Mouse (Mus musculus) lung, embryonic 14.5 days (tissue): ENCODE results near the gene Myocos. TPM values are rescaled to one million over a fixed set of nuclear protein-coding genes. Genes with fewer than 3 reads are reported as not detected.
A peak's percentile ranks its signal among the peaks of the same experiment; 100 is the strongest.

Experiments used
- ATAC-seq: fragments of 200-750 bp; cut with Nextera tagmentation; 2 replicates; pipeline ENCODE4 v1.8.0; 2017; ENCODE audit warnings: mild to moderate bottlenecking, moderate TSS enrichment, moderate library complexity; ENCODE audit not compliant: insufficient read depth
- DNase-seq: peaks from one replicate; pipeline ENCODE4 v3.0.0-alpha.2; 2015
- H3K27ac ChIP-seq: fragments of 300-500 bp; sonication (generic); 2 replicates; pipeline ENCODE4 v1.5.1; 2014; ENCODE audit warnings: low read depth, mild to moderate bottlenecking, moderate library complexity
- H3K27me3 ChIP-seq: fragments of 300-500 bp; sonication (generic); 2 replicates; pipeline ENCODE4 v1.6.1; 2014; ENCODE audit warnings: low read length, control low read depth; ENCODE audit not compliant: insufficient read depth
- H3K36me3 ChIP-seq: fragments of 300-500 bp; sonication (generic); 2 replicates; pipeline ENCODE4 v1.6.1; 2014; ENCODE audit warnings: control low read depth; ENCODE audit not compliant: insufficient read depth
- H3K4me1 ChIP-seq: fragments of 300-500 bp; sonication (generic); 2 replicates; pipeline ENCODE4 v1.6.1; 2014; ENCODE audit warnings: antibody characterized with exemption, control low read depth; ENCODE audit not compliant: insufficient read depth
- H3K4me2 ChIP-seq: fragments of 300-500 bp; sonication (generic); 2 replicates; pipeline ENCODE4 v1.6.1; 2014; ENCODE audit warnings: mild to moderate bottlenecking
- H3K4me3 ChIP-seq: fragments of 300-500 bp; sonication (generic); 2 replicates; pipeline ENCODE4 v1.5.1; 2014; ENCODE audit warnings: low read depth, low read length
- H3K9ac ChIP-seq: fragments of 300-500 bp; sonication (generic); 2 replicates; pipeline ENCODE4 v1.6.1; 2014
- H3K9me3 ChIP-seq: fragments of 300-500 bp; sonication (generic); 2 replicates; pipeline ENCODE4 v1.6.1; 2016; ENCODE audit warnings: low read depth, low read length, control low read depth
- CTCF ChIP-seq: IDR thresholded peaks from 2 replicates; pipeline ENCODE4 v1.5.1; 2016; ENCODE audit warnings: antibody characterized with exemption, low read depth
- WGBS: fragments of 180-500 bp; shearing (Covaris S2); extraction: QIAGEN DNeasy Blood & Tissue Kit; methylation state at CpG from one replicate; pipeline ENCODE4 v1.1.7; 2014; 5-methylcytosine and 5-hydroxymethylcytosine counted together
- polyA plus RNA-seq: library from polyadenylated mRNA; unstranded; fragments of >200 nt; fragmentation: Nextera tagmentation; extraction: Ambion mirVana; gene quantifications from 2 replicates; pipeline ENCODE4 v1.2.1, GENCODE M21; 2014

Gene Myocos
- polyA plus RNA-seq, 1 experiment from 2014 or later, result not detected

DNA sequence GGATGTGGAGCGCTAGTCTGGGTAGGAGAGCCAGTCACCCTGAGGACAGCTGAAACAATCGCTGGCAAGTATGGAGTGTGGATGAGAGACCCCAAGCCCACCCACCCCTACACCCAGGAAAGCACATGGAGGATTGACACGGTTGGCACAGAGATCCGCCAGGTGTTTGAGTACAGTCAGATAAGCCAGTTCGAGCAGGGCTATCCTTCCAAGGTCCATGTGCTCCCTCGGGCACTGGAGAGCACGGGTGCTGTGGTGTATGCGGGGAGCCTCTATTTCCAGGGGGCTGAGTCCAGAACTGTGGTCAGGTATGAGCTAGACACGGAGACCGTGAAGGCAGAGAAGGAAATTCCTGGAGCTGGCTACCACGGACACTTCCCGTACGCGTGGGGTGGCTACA lies 9.6 kb downstream of the Myocos start:
- H3K4me3 ChIP-seq, result no peak overlapping the region
- no peak for TF ChIP-seq CTCF
- no peaks in the 10 kb centered on the region for H3K27me3 ChIP-seq
- no peak overlapping the region for H3K9ac ChIP-seq
- ATAC-seq, result no peak
- no peak overlapping the region for H3K4me2 ChIP-seq
- H3K9me3 ChIP-seq, result no peaks in the 10 kb centered on the region
- WGBS, result 85% methylated on average over 14 of the region's 14 CpGs
- DNase-seq, result no peak
- H3K27ac ChIP-seq, result no peak overlapping the region
- no peaks in the 10 kb centered on the region for H3K4me1 ChIP-seq
- no peaks in the 10 kb centered on the region for H3K36me3 ChIP-seq

DNA sequence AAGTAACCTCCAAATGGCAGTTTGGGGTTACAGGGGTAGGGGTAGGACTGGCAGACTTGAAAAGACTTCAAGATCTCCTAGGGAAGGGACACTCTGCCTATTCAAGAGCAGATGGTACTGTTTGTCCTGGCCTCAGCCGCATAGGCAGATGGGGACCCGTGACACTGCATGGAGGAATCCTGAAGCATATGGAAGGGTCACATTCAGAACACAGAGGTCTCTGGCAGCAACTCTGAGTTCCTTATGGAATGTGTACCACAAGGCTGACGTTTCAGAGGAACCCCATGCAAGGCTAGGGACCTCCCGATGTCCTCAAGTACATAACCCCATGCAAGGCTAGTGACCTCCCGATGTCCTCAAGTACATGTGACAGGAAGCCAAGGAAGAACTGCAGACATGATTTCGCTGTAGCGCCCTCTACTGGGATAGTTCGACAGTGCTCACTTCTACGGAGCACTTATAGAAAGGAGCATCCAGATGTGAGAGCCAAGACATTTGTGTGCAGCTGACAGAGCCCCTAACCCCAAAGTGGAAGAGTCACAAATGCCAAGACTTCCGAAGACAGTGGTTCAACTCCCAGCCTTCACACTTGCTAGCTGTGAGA lies 11.8 kb downstream of the Myocos start:
- ATAC-seq (no peak), DNase-seq (no peak)
- H3K27me3 ChIP-seq, result no peaks in the 10 kb centered on the region
- H3K9me3 ChIP-seq, result no peaks in the 10 kb centered on the region
- no peak overlapping the region for H3K27ac ChIP-seq
- no peaks in the 10 kb centered on the region for H3K36me3 ChIP-seq
- H3K9ac ChIP-seq, result no peak overlapping the region
- H3K4me2 ChIP-seq, result no peak overlapping the region
- no peak for TF ChIP-seq CTCF
- 77% methylated on average over 10 of the region's 10 CpGs for WGBS
- H3K4me1 ChIP-seq, result no peaks in the 10 kb centered on the region
- H3K4me3 ChIP-seq, result no peak overlapping the region

DNA sequence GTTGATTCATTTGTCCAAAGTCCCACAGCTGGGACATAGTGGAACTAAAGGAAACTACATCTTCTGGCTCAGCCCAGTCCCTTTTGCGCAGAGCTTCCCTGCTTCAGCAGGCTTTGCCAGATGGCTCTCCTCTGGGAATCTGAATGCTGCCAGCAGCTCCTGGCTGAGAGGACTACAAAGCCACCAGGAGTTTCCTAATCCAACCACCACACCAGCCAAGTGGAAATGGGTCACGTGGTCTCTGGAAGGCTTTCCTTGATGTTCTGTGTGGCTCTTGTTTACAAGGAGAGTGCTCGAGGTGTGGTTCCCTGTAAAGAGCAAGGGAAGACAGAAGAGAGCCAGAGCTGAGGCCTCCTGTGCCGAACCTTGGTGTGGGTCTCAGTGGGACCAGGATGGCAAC lies 14.3 kb downstream of the Myocos start:
- WGBS, result 27% methylated on average over 4 of the region's 4 CpGs
- no peak overlapping the region for H3K9ac ChIP-seq
- no peaks in the 10 kb centered on the region for H3K4me1 ChIP-seq
- DNase-seq, result peak; percentile 32
- no peak overlapping the region for H3K4me3 ChIP-seq
- no peak overlapping the region for H3K4me2 ChIP-seq
- peak; percentile 21; the same call in 1 of the 2 replicates for ATAC-seq
- no peaks in the 10 kb centered on the region for H3K27me3 ChIP-seq
- no peaks in the 10 kb centered on the region for H3K9me3 ChIP-seq
- H3K36me3 ChIP-seq, result no peaks in the 10 kb centered on the region
- no peak overlapping the region for H3K27ac ChIP-seq
- no peak for TF ChIP-seq CTCF

DNA sequence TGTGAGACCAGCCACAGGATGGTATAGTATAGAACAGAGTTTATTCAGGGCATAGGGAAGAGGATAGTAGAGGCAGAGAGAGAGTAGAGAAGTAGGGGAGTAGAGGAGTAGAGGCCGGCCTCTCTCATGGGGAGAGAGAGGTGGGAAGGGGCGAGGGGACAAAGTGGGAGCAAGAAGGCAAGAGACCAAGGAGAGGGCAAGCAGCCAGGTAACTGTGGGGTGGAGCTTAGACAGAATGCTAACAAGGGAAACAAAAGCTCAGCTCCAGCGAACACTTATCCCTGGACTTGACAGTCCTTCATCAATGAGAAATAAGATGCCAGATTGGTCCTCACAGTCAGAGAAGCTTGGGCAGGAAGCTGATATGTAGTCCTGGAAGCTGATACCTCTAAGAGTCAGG lies 15.4 kb downstream of the Myocos start:
- Histone ChIP-seq H3K4me3 (no peak overlapping the region), H3K9ac (no peak overlapping the region), H3K27ac (no peak overlapping the region), H3K4me2 (no peak overlapping the region), H3K36me3 (no peaks in the 10 kb centered on the region), H3K4me1 (no peaks in the 10 kb centered on the region), H3K27me3 (no peaks in the 10 kb centered on the region), H3K9me3 (no peaks in the 10 kb centered on the region)
- TF ChIP-seq CTCF, result no peak
- DNase-seq (no peak), ATAC-seq (no peak)
- WGBS, result 68% methylated on average over 3 of the region's 3 CpGs

DNA sequence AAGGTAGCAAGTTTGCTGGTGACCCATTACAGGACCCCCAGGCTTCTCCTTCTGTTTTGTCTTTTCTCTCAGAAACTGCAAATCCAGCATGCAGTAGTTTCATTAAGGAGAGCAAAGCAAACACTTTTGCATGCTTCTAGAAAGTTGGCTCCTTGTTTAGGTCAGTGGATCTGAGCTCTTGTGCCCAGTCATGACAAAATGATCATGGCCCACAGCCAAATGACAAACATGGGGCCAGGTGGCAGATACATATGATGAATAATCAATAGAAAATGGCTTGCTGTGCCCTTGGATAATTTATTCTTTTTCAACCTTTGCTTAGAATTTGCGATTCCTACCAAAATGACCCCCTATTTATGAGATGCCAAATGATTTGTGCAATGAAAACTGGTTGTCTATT lies 18.2 kb downstream of the Myocos start:
- Histone ChIP-seq H3K4me1 (no peaks in the 10 kb centered on the region), H3K27ac (no peak overlapping the region), H3K4me3 (no peak overlapping the region), H3K36me3 (no peaks in the 10 kb centered on the region), H3K27me3 (no peaks in the 10 kb centered on the region), H3K9me3 (no peaks in the 10 kb centered on the region), H3K9ac (no peak overlapping the region), H3K4me2 (no peak overlapping the region)
- ATAC-seq (no peak), DNase-seq (no peak)
- no peak for TF ChIP-seq CTCF
- 87% methylated on average over 1 of the region's 1 CpGs for WGBS

DNA sequence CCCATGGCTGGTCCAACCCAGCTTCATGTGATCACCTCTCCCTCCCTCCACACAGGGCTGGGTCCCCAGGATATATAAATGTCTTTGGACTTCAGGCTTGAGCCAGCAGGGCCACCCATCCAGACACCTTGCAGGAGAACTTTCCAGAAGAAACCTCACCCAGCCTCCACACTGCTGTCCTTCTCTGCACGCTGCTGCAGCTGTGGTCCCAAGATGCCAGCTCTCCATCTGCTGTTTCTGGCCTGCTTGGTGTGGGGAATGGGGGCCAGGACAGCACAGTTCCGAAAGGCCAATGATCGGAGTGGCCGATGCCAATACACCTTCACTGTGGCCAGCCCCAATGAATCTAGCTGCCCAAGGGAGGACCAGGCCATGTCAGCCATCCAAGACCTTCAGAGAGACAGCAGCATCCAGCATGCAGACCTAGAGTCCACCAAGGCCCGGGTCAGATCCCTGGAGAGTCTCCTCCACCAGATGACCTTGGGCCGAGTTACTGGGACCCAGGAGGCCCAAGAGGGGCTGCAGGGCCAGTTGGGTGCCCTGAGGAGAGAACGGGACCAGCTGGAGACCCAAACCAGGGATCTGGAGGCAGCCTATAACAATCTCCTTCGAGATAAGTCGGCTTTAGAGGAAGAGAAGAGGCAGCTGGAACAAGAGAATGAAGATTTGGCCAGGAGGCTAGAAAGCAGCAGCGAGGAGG lies 18.8 kb downstream of the Myocos start, which contains the start of gene Myoc:
Gene Myoc, plus strand, starts transcription at position 105 of the 700 bp plus-strand sequence.
- no peak for TF ChIP-seq CTCF
- Histone ChIP-seq H3K9ac (no peak within 1 kb of the TSS), H3K4me1 (no peaks in the 10 kb centered on the region), H3K4me2 (no peak within 1 kb of the TSS), H3K9me3 (no peaks in the 10 kb centered on the region), H3K36me3 (no peaks in the 10 kb centered on the region), H3K27ac (no peak within 1 kb of the TSS), H3K4me3 (no peak within 1 kb of the TSS), H3K27me3 (no peaks in the 10 kb centered on the region)
- whole genome bisulfite sequencing, result 80% methylated on average over 10 of the region's 10 CpGs
- DNase-seq, result no peak
- ATAC-seq, result no peak

DNA sequence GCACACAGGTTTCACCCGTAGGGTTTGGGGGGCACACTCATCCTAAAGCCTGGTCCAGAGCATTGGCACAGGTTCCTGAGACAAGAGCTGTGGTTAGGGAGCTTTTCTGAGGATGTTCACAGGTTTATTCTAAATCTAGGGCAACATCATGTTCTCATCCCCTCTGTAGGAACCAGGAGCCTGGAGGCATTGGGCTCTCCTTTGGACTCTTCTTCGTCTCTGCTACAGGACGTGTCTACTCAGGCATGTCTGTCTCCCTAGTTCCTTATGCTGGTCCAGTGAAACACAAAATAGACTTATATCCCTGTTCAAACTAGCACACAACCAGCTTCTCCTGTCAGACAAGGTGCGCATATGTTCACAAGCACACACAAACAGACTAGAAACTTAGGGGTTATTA lies 19.5 kb downstream of the Myocos start:
- Histone ChIP-seq H3K4me1 (no peaks in the 10 kb centered on the region), H3K9me3 (no peaks in the 10 kb centered on the region), H3K4me2 (no peak overlapping the region), H3K27ac (no peak overlapping the region), H3K9ac (no peak overlapping the region), H3K4me3 (no peak overlapping the region), H3K36me3 (no peaks in the 10 kb centered on the region), H3K27me3 (no peaks in the 10 kb centered on the region)
- 85% methylated on average over 4 of the region's 4 CpGs for WGBS
- no peak for TF ChIP-seq CTCF
- DNase-seq (no peak), ATAC-seq (no peak)
